Mouse (Mus musculus) myocyte (in vitro differentiated cells): ENCODE results near the gene Fam228b. TPM values are rescaled to one million over a fixed set of nuclear protein-coding genes. Genes with fewer than 3 reads are reported as not detected.

ENCODE experiments used
- H3K27me3 ChIP-seq: one replicate; pipeline ENCODE4 v1.6.1; 2011; ENCODE audit not compliant: control insufficient read depth, insufficient read depth, insufficient read length
- H3K36me3 ChIP-seq: one replicate; pipeline ENCODE4 v1.6.1; 2011; ENCODE audit not compliant: control insufficient read depth, insufficient read depth
- H3K4me2 ChIP-seq: one replicate; pipeline ENCODE4 v1.6.1; 2011; ENCODE audit warnings: low read depth, control low read depth
- H3K4me3 ChIP-seq: one replicate; pipeline ENCODE4 v1.5.1; 2011; ENCODE audit warnings: mild to moderate bottlenecking, control low read depth, moderate library complexity
- H3K79me2 ChIP-seq: one replicate; pipeline ENCODE4 v1.6.1; 2011; ENCODE audit not compliant: control insufficient read depth, insufficient read depth
- H3ac ChIP-seq: one replicate; pipeline ENCODE4 v1.6.1; 2011; ENCODE audit not compliant: control insufficient read depth, insufficient read length
- CEBPB ChIP-seq: IDR thresholded peaks from 2 replicates; pipeline ENCODE4 v1.6.1; 2011; ENCODE audit warnings: mild to moderate bottlenecking, moderate library complexity; ENCODE audit not compliant: poor library complexity, insufficient read depth, severe bottlenecking
- E2F4 ChIP-seq: IDR thresholded peaks from one replicate; pipeline ENCODE4 v1.6.1; 2011; ENCODE audit warnings: mild to moderate bottlenecking, control low read depth, moderate library complexity; ENCODE audit not compliant: insufficient read depth
- MAX ChIP-seq: IDR thresholded peaks from one replicate; pipeline ENCODE4 v1.6.1; 2011; ENCODE audit warnings: low read depth, mild to moderate bottlenecking, control low read depth
- MYOD1 ChIP-seq, 3 experiments: IDR thresholded peaks; one replicate each; pipeline ENCODE4 v1.6.1; 2011; ENCODE audit warnings: control low read depth in 2 of 3, low read depth in 2 of 3, mild to moderate bottlenecking in 2 of 3, moderate library complexity in 1 of 3; ENCODE audit not compliant: insufficient read length in 2 of 3, control insufficient read depth in 1 of 3
- MYOG ChIP-seq, 3 experiments: IDR thresholded peaks; one replicate each; pipeline ENCODE4 v1.6.1; 2011; ENCODE audit warnings: control low read depth in 2 of 3, low read depth in 2 of 3, mild to moderate bottlenecking in 2 of 3; ENCODE audit not compliant: insufficient read length in 2 of 3, control insufficient read depth in 1 of 3, insufficient read depth in 1 of 3
- POLR2A ChIP-seq: IDR thresholded peaks from one replicate; pipeline ENCODE4 v1.6.1; 2011; ENCODE audit warnings: low read depth, mild to moderate bottlenecking, control low read depth, moderate library complexity; ENCODE audit not compliant: insufficient read length
- POLR2AphosphoS2 ChIP-seq: IDR thresholded peaks from one replicate; pipeline ENCODE4 v1.6.1; 2011; ENCODE audit warnings: low read depth, control low read depth; ENCODE audit not compliant: insufficient read length
- REST ChIP-seq: IDR thresholded peaks from one replicate; pipeline ENCODE4 v1.6.1; 2011; ENCODE audit warnings: mild to moderate bottlenecking, control low read depth, moderate library complexity; ENCODE audit not compliant: insufficient read depth, insufficient read length
- SRF ChIP-seq: IDR thresholded peaks from one replicate; pipeline ENCODE4 v1.6.1; 2011; ENCODE audit warnings: low read depth; ENCODE audit not compliant: control insufficient read depth, insufficient read length
- TCF12 ChIP-seq: IDR thresholded peaks from one replicate; pipeline ENCODE4 v1.6.1; 2011; ENCODE audit warnings: mild to moderate bottlenecking, control low read depth; ENCODE audit not compliant: poor library complexity, insufficient read depth, severe bottlenecking
- TCF3 ChIP-seq: IDR thresholded peaks from one replicate; pipeline ENCODE4 v1.6.1; 2011; ENCODE audit warnings: low read depth, control low read depth; ENCODE audit not compliant: insufficient read length
- USF1 ChIP-seq: IDR thresholded peaks from one replicate; pipeline ENCODE4 v1.6.1; 2011; ENCODE audit warnings: low read depth, mild to moderate bottlenecking, control low read depth, moderate library complexity
- polyA plus RNA-seq: library from polyadenylated mRNA; unstranded; fragments of >200 nt; fragmentation: generic; extraction: Trizol; gene quantifications from one replicate; pipeline ENCODE4 v1.2.1, GENCODE M21; 2012; ENCODE audit warnings: missing spikeins

Gene Fam228b
- polyA plus RNA-seq, 1 experiment: 0.07 TPM

GRCm38 (mm10) chr12:4719762-4720754 lies 49.0 kb downstream of the Fam228b start:
- no peaks in the 10 kb centered on the region for H3K79me2 ChIP-seq
- no peak overlapping the region for H3K4me2 ChIP-seq
- H3K36me3 ChIP-seq: no peaks in the 10 kb centered on the region
- H3K4me3 ChIP-seq: no peak overlapping the region
- H3K27me3 ChIP-seq: no peaks in the 10 kb centered on the region
- no peak overlapping the region for H3ac ChIP-seq
- no peak for TF ChIP-seq MYOG (IDR thresholded peaks at IDR 0.05; ENCODE audit: control insufficient read depth in 1 of 3, insufficient read depth in 1 of 3, insufficient read length in 2 of 3, low read depth in 2 of 3)
- no peak for TF ChIP-seq POLR2A
- no peak for TF ChIP-seq E2F4
- TF ChIP-seq MYOD1 (IDR thresholded peaks at IDR 0.05; ENCODE audit: control insufficient read depth in 1 of 3, insufficient read length in 2 of 3, low read depth in 2 of 3): no peak
- TF ChIP-seq CEBPB: no peak
- no peak for TF ChIP-seq TCF3
- TF ChIP-seq TCF12: no peak
- no peak for TF ChIP-seq POLR2AphosphoS2
- no peak for TF ChIP-seq SRF
- no peak for TF ChIP-seq USF1
- TF ChIP-seq REST: no peak
- TF ChIP-seq MAX: no peak

- Histone ChIP-seq H3K27me3 (no peaks in the 10 kb centered on the region), H3K4me2 (no peak overlapping the region), H3K36me3 (no peaks in the 10 kb centered on the region), H3K4me3 (no peak overlapping the region), H3ac (no peak overlapping the region), H3K79me2 (no peaks in the 10 kb centered on the region)
- TF ChIP-seq USF1: no peak
- TF ChIP-seq SRF: no peak
- TF ChIP-seq REST: no peak
- TF ChIP-seq POLR2A: no peak
- no peak for TF ChIP-seq MYOD1 (IDR thresholded peaks at IDR 0.05; ENCODE audit: control insufficient read depth in 1 of 3, insufficient read length in 2 of 3, low read depth in 2 of 3)
- no peak for TF ChIP-seq CEBPB
These were observed 49.9 kb downstream of the Fam228b start for GRCm38 (mm10) chr12:4719066-4719761.

GRCm38 (mm10) chr12:4717417-4717816 lies 51.6 kb downstream of the Fam228b start:
- H3K4me3 ChIP-seq: no peak overlapping the region
- no peaks in the 10 kb centered on the region for H3K36me3 ChIP-seq
- no peak overlapping the region for H3ac ChIP-seq
- H3K27me3 ChIP-seq: no peaks in the 10 kb centered on the region
- H3K4me2 ChIP-seq: no peak overlapping the region
- no peaks in the 10 kb centered on the region for H3K79me2 ChIP-seq
- TF ChIP-seq USF1: no peak
- TF ChIP-seq SRF: no peak
- no peak for TF ChIP-seq MYOG (IDR thresholded peaks at IDR 0.05; ENCODE audit: control insufficient read depth in 1 of 3, insufficient read depth in 1 of 3, insufficient read length in 2 of 3, low read depth in 2 of 3)
- TF ChIP-seq REST: no peak
- no peak for TF ChIP-seq POLR2AphosphoS2
- TF ChIP-seq E2F4: no peak
- no peak for TF ChIP-seq CEBPB
- TF ChIP-seq TCF12: no peak
- TF ChIP-seq POLR2A: no peak
- no peak for TF ChIP-seq MAX
- TF ChIP-seq MYOD1 (IDR thresholded peaks at IDR 0.05; ENCODE audit: control insufficient read depth in 1 of 3, insufficient read length in 2 of 3, low read depth in 2 of 3): no peak
- TF ChIP-seq TCF3: no peak

- Histone ChIP-seq H3K4me3 (no peak overlapping the region), H3K4me2 (no peak overlapping the region), H3K79me2 (no peaks in the 10 kb centered on the region), H3ac (no peak overlapping the region), H3K27me3 (no peaks in the 10 kb centered on the region), H3K36me3 (no peaks in the 10 kb centered on the region)
- TF ChIP-seq TCF12: no peak
- TF ChIP-seq SRF: no peak
- TF ChIP-seq USF1: no peak
- no peak for TF ChIP-seq REST
These were observed 53.5 kb downstream of the Fam228b start for GRCm38 (mm10) chr12:4715606-4716005.

- Histone ChIP-seq H3K4me2 (no peak overlapping the region), H3ac (no peak overlapping the region), H3K4me3 (no peak overlapping the region), H3K27me3 (no peaks in the 10 kb centered on the region), H3K36me3 (no peaks in the 10 kb centered on the region), H3K79me2 (no peaks in the 10 kb centered on the region)
- no peak for TF ChIP-seq POLR2A
- TF ChIP-seq E2F4: no peak
- no peak for TF ChIP-seq REST
- no peak for TF ChIP-seq USF1
- TF ChIP-seq TCF12: no peak
- no peak for TF ChIP-seq TCF3
- no peak for TF ChIP-seq POLR2AphosphoS2
- TF ChIP-seq MAX: no peak
- TF ChIP-seq MYOG (IDR thresholded peaks at IDR 0.05; ENCODE audit: control insufficient read depth in 1 of 3, insufficient read depth in 1 of 3, insufficient read length in 2 of 3, low read depth in 2 of 3): no peak
- TF ChIP-seq CEBPB: no peak
- no peak for TF ChIP-seq MYOD1 (IDR thresholded peaks at IDR 0.05; ENCODE audit: control insufficient read depth in 1 of 3, insufficient read length in 2 of 3, low read depth in 2 of 3)
- TF ChIP-seq SRF: no peak
These were observed 55.7 kb downstream of the Fam228b start for GRCm38 (mm10) chr12:4713361-4713760.
